In the genomic region with DNA sequence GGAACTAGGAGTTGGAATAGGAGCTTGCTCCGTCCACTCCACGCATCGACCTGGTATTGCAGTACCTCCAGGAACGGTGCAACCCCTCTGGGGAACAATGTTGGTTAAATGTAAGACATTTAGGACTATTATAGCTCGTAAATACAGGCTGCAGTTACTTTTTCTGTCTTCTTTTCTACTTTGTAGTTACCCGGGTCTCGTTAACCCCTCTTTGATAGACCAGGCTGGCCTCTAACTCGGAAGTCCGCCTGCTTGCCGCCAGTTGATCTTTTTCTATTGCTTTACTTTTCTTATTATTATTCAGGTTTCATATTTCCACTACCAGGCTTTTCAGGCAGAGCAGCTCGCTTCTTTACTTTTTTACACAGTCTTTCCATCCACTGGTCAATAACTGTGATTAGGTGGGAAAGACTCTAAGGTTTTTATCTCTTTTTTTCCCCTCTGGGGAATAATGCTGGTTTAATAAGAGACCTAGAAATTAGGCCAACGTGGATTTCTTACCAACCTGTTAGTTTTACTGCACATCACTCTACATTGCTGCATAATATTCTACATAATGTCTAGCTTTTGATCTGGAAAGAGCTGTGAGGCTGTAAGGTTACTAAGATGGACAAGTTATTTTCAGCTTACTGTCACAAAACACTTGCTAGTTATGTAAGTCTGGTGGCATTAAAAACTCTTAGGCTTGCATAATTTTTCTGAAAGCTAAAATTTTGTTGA, we compare ENCODE assay signal across 8 mouse cellular contexts. TPM values are rescaled to one million over a fixed set of nuclear protein-coding genes. Genes with fewer than 3 reads are reported as not detected.
DNase-seq lines count a peak whose midpoint lies in the region; ATAC-seq and TF ChIP-seq lines count a peak whose summit lies in the region.

No protein-coding gene starts in this region.

- H3K9me3 ChIP-seq in erythroblast, embryonic 14.5 days (ENCODE audit: control insufficient read depth, low read length) = no peaks in the 10 kb centered on the region
- no peaks in the 10 kb centered on the region for H3K9me3 ChIP-seq in lung, postnatal 0 days (ENCODE audit: low read length)

- 2% methylated on average over 12 of the region's 12 CpGs for WGBS in lung, postnatal 0 days

- peaks cover 22% of the 10 kb centered on the region for H3K4me1 ChIP-seq in erythroblast, embryonic 14.5 days (ENCODE audit: control insufficient read depth)
- H3K4me1 ChIP-seq in lung, postnatal 0 days (ENCODE audit: insufficient read depth, low read depth, low read length) = no peaks in the 10 kb centered on the region

- H3K9ac ChIP-seq in lung, postnatal 0 days (replicated peaks; ENCODE audit: low read depth) = peak overlapping the region; percentile 98

- no peak for ATAC-seq in erythroblast, adult 5-6 weeks (replicated peaks; ENCODE audit: low FRiP score, poor library complexity, severe bottlenecking)
- ATAC-seq in hematopoietic stem cell, adult 5-6 weeks (replicated peaks in 1 of 2; ENCODE audit: insufficient read depth in 1 of 2, low FRiP score in 2 of 2, low TSS enrichment in 1 of 2, low read depth in 1 of 2, poor library complexity in 2 of 2, severe bottlenecking in 2 of 2) = peak; percentile 62 to 80
- peak; percentile 66; the same call in 1 of the 2 replicates for ATAC-seq in lung, postnatal 0 days

- H3K36me3 ChIP-seq in erythroblast, embryonic 14.5 days (ENCODE audit: control insufficient read depth) = no peaks in the 10 kb centered on the region
- H3K36me3 ChIP-seq in lung, postnatal 0 days (ENCODE audit: insufficient read depth, low read length) = no peaks in the 10 kb centered on the region
- no peaks in the 10 kb centered on the region for H3K36me3 ChIP-seq in splenic B cell, adult 2 months (ENCODE audit: control insufficient read depth, insufficient read depth, low read length, poor library complexity, severe bottlenecking)

- peak overlapping the region; percentile 98 for H3K27ac ChIP-seq in lung, postnatal 0 days (ENCODE audit: low read length)

- DNase-seq in 3134 (ENCODE audit: extremely low read depth, insufficient read length, low spot score) = peak; percentile 69
- DNase-seq in c-Kit-positive CD71-positive TER-119-negative erythroid progenitor cells, embryonic 14.5 days (ENCODE audit: low read depth) = peak; percentile 69
- DNase-seq in lung, postnatal 0 days (ENCODE audit: low spot score) = peak; percentile 74
- DNase-seq in splenic B cell, adult 2 months (ENCODE audit: low read depth, low spot score) = peak; percentile 81
- no peak for DNase-seq in layer of hippocampus, adult 9-10 months (ENCODE audit: low spot score)

- peak overlapping the region; percentile 63 for H3K4me3 ChIP-seq in erythroblast, embryonic 14.5 days (replicated peaks)
- H3K4me3 ChIP-seq in lung, postnatal 0 days (ENCODE audit: low read depth, low read length) = peak overlapping the region; percentile 49

- TF ChIP-seq EP300 in lung, postnatal 0 days (IDR thresholded peaks at IDR 0.05) = no peak

- no peak for TF ChIP-seq CTCF in lung, postnatal 0 days (IDR thresholded peaks at IDR 0.05)

- peak overlapping the region; percentile 64 for H3K4me2 ChIP-seq in lung, postnatal 0 days (replicated peaks; ENCODE audit: low read depth, low read length)

- H3K27me3 ChIP-seq in erythroblast, embryonic 14.5 days (ENCODE audit: control insufficient read depth) = no peaks in the 10 kb centered on the region
- no peaks in the 10 kb centered on the region for H3K27me3 ChIP-seq in lung, postnatal 0 days (replicated peaks; ENCODE audit: insufficient read depth, low read length)
- no peaks in the 10 kb centered on the region for H3K27me3 ChIP-seq in splenic B cell, adult 2 months (ENCODE audit: control insufficient read depth, insufficient read depth, low read length, poor library complexity, severe bottlenecking)

RNA-seq across cellular contexts. Expression of gene Mreg, which starts 32.4 kb away (rescaled TPM):
- 0.01 TPM in 1 of 2 replicates, not detected in the other for polyA plus RNA-seq in erythroblast, embryonic 14.5 days (2012)
- total RNA-seq in erythroblast, adult 5-6 weeks (2015; ENCODE audit: low replicate concordance) = 0.63 TPM in 1 of 2 replicates, not detected in the other
- total RNA-seq in erythroblast, adult 5-6 weeks (2017; ENCODE audit: low replicate concordance) = 1.1 TPM in 1 of 2 replicates, not detected in the other
- not detected in 2 replicates for total RNA-seq in hematopoietic stem cell, adult 5-6 weeks (2017)
- polyA plus RNA-seq in lung, postnatal 0 days (2015; fragmentation: Nextera tagmentation; extraction: Ambion mirVana) = 0.57 and 0.98 TPM in 2 replicates

RNA-seq across cellular contexts. Expression of gene Pecr, which starts 39.6 kb away (rescaled TPM):
- 0.23 and 0.28 TPM in 2 replicates for polyA plus RNA-seq in erythroblast, embryonic 14.5 days (2012)
- 3.6 TPM in 1 of 2 replicates, not detected in the other for total RNA-seq in erythroblast, adult 5-6 weeks (2015; ENCODE audit: low replicate concordance)
- total RNA-seq in erythroblast, adult 5-6 weeks (2017; ENCODE audit: low replicate concordance) = 0.34 and 2.1 TPM in 2 replicates
- 10.5 and 10.9 TPM in 2 replicates for total RNA-seq in hematopoietic stem cell, adult 5-6 weeks (2017)
- 11.1 and 12.0 TPM in 2 replicates for polyA plus RNA-seq in lung, postnatal 0 days (2015; fragmentation: Nextera tagmentation; extraction: Ambion mirVana)

RNA-seq across cellular contexts. Expression of gene Tmem169, which starts 39.7 kb away (rescaled TPM):
- polyA plus RNA-seq in erythroblast, embryonic 14.5 days (2012) = not detected in 2 replicates
- not detected in 2 replicates for total RNA-seq in erythroblast, adult 5-6 weeks (2015; ENCODE audit: low replicate concordance)
- total RNA-seq in erythroblast, adult 5-6 weeks (2017; ENCODE audit: low replicate concordance) = not detected in 2 replicates
- total RNA-seq in hematopoietic stem cell, adult 5-6 weeks (2017) = not detected in 2 replicates
- polyA plus RNA-seq in lung, postnatal 0 days (2015; fragmentation: Nextera tagmentation; extraction: Ambion mirVana) = 0.07 and 0.10 TPM in 2 replicates
